Mouse (Mus musculus) bone marrow, adult 2 months (tissue): ENCODE measurements at regions not wholly inside any gene's neighbourhood (a gene's known extent, or its start where the extent isn't known, plus 50 kb on each side); places are given as distances from the start of the nearest gene placed in this dataset.

ENCODE experiments used
- CTCF ChIP-seq: fragments of 200-500 bp; IDR thresholded peaks from 2 replicates; pipeline ENCODE4 v1.5.1; 2011; ENCODE audit warnings: low read length, control low read depth; ENCODE audit not compliant: control insufficient read depth, insufficient read depth
- POLR2A ChIP-seq: fragments of 200-500 bp; IDR thresholded peaks from 2 replicates; pipeline ENCODE4 v1.6.1; 2011; ENCODE audit warnings: low read depth, mild to moderate bottlenecking, control low read depth, low read length, borderline replicate concordance; ENCODE audit not compliant: control insufficient read depth

GRCm38 (mm10) chr16:5651551-5651950, 233.6 kb upstream of the Rbfox1 start:
- no peak for TF ChIP-seq POLR2A
- TF ChIP-seq CTCF, result no peak
